Mouse (Mus musculus): ENCODE data around the gene Ppp2r3c. TPM values are rescaled to one million over a fixed set of nuclear protein-coding genes. Genes with fewer than 3 reads are reported as not detected.
"Not testable (repeated sequence)": the region's sequence is repeated elsewhere in the genome, so short reads cannot be mapped to it uniquely, and the experiment has no call there.

The Ppp2r3c gene
- polyA plus RNA-seq, 1 experiment from 2014 or later = 31.4 TPM

- peak; percentile 99 for ATAC-seq (ENCODE audit: insufficient read depth, low FRiP score, low TSS enrichment)
- H3K4me1 ChIP-seq (ENCODE audit: control insufficient read depth, insufficient read depth, low read length); DNase-seq (ENCODE audit: low spot score); H3K9me3 ChIP-seq (ENCODE audit: control insufficient read depth, low read length); H3K4me2 ChIP-seq (ENCODE audit: low read depth); H3K27me3 ChIP-seq (ENCODE audit: control insufficient read depth, insufficient read depth, low read length); H3K9ac ChIP-seq (ENCODE audit: low read length); H3K27ac ChIP-seq (ENCODE audit: low read depth, low read length); H3K36me3 ChIP-seq (ENCODE audit: control insufficient read depth, insufficient read depth, low read length): not testable (repeated sequence)
- peak within 1 kb of the TSS; percentile 30 for H3K4me3 ChIP-seq (ENCODE audit: low read depth, low read length)
- WGBS = no CpG with 5 or more reads among the region's 57 CpGs
Measured at GRCm38 (mm10) chr12:55229626-55230519, 72.9 kb downstream of the Ppp2r3c start, which contains the start of gene Srp54c. Srp54c (plus strand) TSS chr12:55230168.

Other genes starting within 250 kb of the Ppp2r3c start
- gene 2700097O09Rik, start 222.9 kb downstream of the Ppp2r3c start, polyA plus RNA-seq (2014; fragmentation: Nextera tagmentation; extraction: Ambion mirVana) = 32.6 and 33.6 TPM in 2 replicates
- gene Srp54a, start 222.7 kb downstream of the Ppp2r3c start, polyA plus RNA-seq (2014; fragmentation: Nextera tagmentation; extraction: Ambion mirVana) = 189 TPM in 2 replicates
- gene Fam177a, start 178.5 kb downstream of the Ppp2r3c start, polyA plus RNA-seq (2014; fragmentation: Nextera tagmentation; extraction: Ambion mirVana) = 19.3 and 19.7 TPM in 2 replicates
- 52.1 and 53.9 TPM in 2 replicates for gene Srp54b, start 147.9 kb downstream of the Ppp2r3c start, polyA plus RNA-seq (2014; fragmentation: Nextera tagmentation; extraction: Ambion mirVana)
- gene 1700047I17Rik2, start 103.4 kb downstream of the Ppp2r3c start, polyA plus RNA-seq (2014; fragmentation: Nextera tagmentation; extraction: Ambion mirVana) = 1.3 TPM in 1 of 2 replicates, not detected in the other
- 76.4 and 78.8 TPM in 2 replicates for gene Srp54c, start 72.8 kb downstream of the Ppp2r3c start, polyA plus RNA-seq (2014; fragmentation: Nextera tagmentation; extraction: Ambion mirVana)
- 12.2 and 17.3 TPM in 2 replicates for gene 1110008L16Rik, start 3.4 kb downstream of the Ppp2r3c start, polyA plus RNA-seq (2014; fragmentation: Nextera tagmentation; extraction: Ambion mirVana)
- 468 and 483 TPM in 2 replicates for gene Psma6, start 81.2 kb upstream of the Ppp2r3c start, polyA plus RNA-seq (2014; fragmentation: Nextera tagmentation; extraction: Ambion mirVana)
- 44.7 and 46.9 TPM in 2 replicates for gene Nfkbia, start 189.6 kb upstream of the Ppp2r3c start, polyA plus RNA-seq (2014; fragmentation: Nextera tagmentation; extraction: Ambion mirVana)